In genomic region chr14:121951399-121952045, GRCm38 (mm10) we compare ENCODE assay signal across 16 mouse cellular contexts. TPM values are rescaled to one million over a fixed set of nuclear protein-coding genes. Genes with fewer than 3 reads are reported as not detected.
DNase-seq lines count a peak whose midpoint lies in the region; ATAC-seq lines count a peak whose summit lies in the region.
"Had no signal": no experiment of that assay in that cellular context is flagged by ENCODE, and none has a peak within 500 bp of the region (broad histone marks: within the 10 kb centered on the region; RNA-seq: fewer than 3 reads in every experiment).

No protein-coding gene starts in this region.

- peaks cover 27% of the 10 kb centered on the region for H3K4me1 ChIP-seq in heart, embryonic 10.5 days
- peaks cover 9% of the 10 kb centered on the region for H3K4me1 ChIP-seq in liver, embryonic 11.5 days (replicated peaks; ENCODE audit: control insufficient read depth, insufficient read depth, low read length)
- peaks cover 6% of the 10 kb centered on the region; the same call in 1 of the 2 replicates for H3K4me1 ChIP-seq in stomach, embryonic 15.5 days
- no peaks in the 10 kb centered on the region; the same call in 1 of the 2 replicates for H3K4me1 ChIP-seq in hindbrain, embryonic 13.5 days (replicated peaks)
- H3K4me1 ChIP-seq: midbrain, embryonic 12.5 days had no signal

- no peaks in the 10 kb centered on the region for H3K27me3 ChIP-seq in heart, embryonic 10.5 days (ENCODE audit: insufficient read depth, poor library complexity, severe bottlenecking)
- no peaks in the 10 kb centered on the region for H3K27me3 ChIP-seq in liver, embryonic 11.5 days (replicated peaks; ENCODE audit: control insufficient read depth, insufficient read depth, low read length)
- H3K27me3 ChIP-seq in stomach, embryonic 15.5 days (replicated peaks), result no peaks in the 10 kb centered on the region
- no peaks in the 10 kb centered on the region for H3K27me3 ChIP-seq in hindbrain, embryonic 13.5 days
- H3K27me3 ChIP-seq: midbrain, embryonic 12.5 days; neural tube, embryonic 15.5 days had no signal

- WGBS in heart, embryonic 10.5 days, result 55% methylated on average over 2 of the region's 2 CpGs
- WGBS in liver, embryonic 11.5 days, result 40% methylated on average over 2 of the region's 2 CpGs
- 56% methylated on average over 2 of the region's 2 CpGs for WGBS in stomach, embryonic 15.5 days
- WGBS in hindbrain, embryonic 13.5 days, result 90% methylated on average over 2 of the region's 2 CpGs

- intact Hi-C loops in heart, postnatal 14 days (cut with DNase I), result no loop called here

- no peak overlapping the region for H3K9ac ChIP-seq in liver, embryonic 11.5 days (ENCODE audit: low read depth, low read length)
- H3K9ac ChIP-seq in stomach, embryonic 15.5 days, result no peak overlapping the region
- H3K9ac ChIP-seq in hindbrain, embryonic 13.5 days, result no peak overlapping the region
- H3K9ac ChIP-seq: midbrain, embryonic 12.5 days; neural tube, embryonic 15.5 days had no signal

- DNase-seq in heart, embryonic 10.5 days (ENCODE audit: low spot score), result peak; percentile 70
- no peak for DNase-seq in heart, postnatal 14 days
- DNase-seq in liver, embryonic 11.5 days (ENCODE audit: low spot score), result peak; percentile 29
- no peak for DNase-seq in lung, postnatal 10 days
- no peak for DNase-seq in ovary, postnatal 14 days (ENCODE audit: low spot score)
- DNase-seq: adrenal gland, postnatal 14 days; kidney, postnatal 25 days; lung, adult 18-20 months had no signal

- H3K4me2 ChIP-seq in liver, embryonic 11.5 days, result no peak overlapping the region
- H3K4me2 ChIP-seq in stomach, embryonic 15.5 days, result no peak overlapping the region
- H3K4me2 ChIP-seq in hindbrain, embryonic 13.5 days, result no peak overlapping the region
- H3K4me2 ChIP-seq: midbrain, embryonic 12.5 days; neural tube, embryonic 15.5 days had no signal

- no peak overlapping the region for H3K4me3 ChIP-seq in heart, embryonic 10.5 days
- H3K4me3 ChIP-seq in liver, embryonic 11.5 days (ENCODE audit: low read depth, low read length), result no peak overlapping the region
- H3K4me3 ChIP-seq in stomach, embryonic 15.5 days (replicated peaks), result no peak overlapping the region
- no peak overlapping the region for H3K4me3 ChIP-seq in hindbrain, embryonic 13.5 days
- H3K4me3 ChIP-seq: erythroblast, embryonic 14.5 days; heart, adult 2 months; left cerebral cortex, adult 2 months; midbrain, embryonic 12.5 days; neural tube, embryonic 15.5 days had no signal

- H3K36me3 ChIP-seq in heart, embryonic 10.5 days, result no peaks in the 10 kb centered on the region
- no peaks in the 10 kb centered on the region for H3K36me3 ChIP-seq in liver, embryonic 11.5 days (ENCODE audit: control insufficient read depth, insufficient read depth, low read length)
- H3K36me3 ChIP-seq in stomach, embryonic 15.5 days, result peaks cover 8% of the 10 kb centered on the region; the same call in 1 of the 2 replicates
- 0 out of 2 replicates have a peak, but pooled peaks cover 4% of the 10 kb centered on the region for H3K36me3 ChIP-seq in hindbrain, embryonic 13.5 days
- H3K36me3 ChIP-seq: neural tube, embryonic 15.5 days had no signal

- ATAC-seq in common myeloid progenitor, adult 5-6 weeks (replicated peaks; ENCODE audit: low read depth, poor library complexity, severe bottlenecking), result peak; percentile 47
- peak; percentile 82 for ATAC-seq in liver, embryonic 11.5 days (replicated peaks; ENCODE audit: low FRiP score)
- ATAC-seq in stomach, embryonic 15.5 days (ENCODE audit: insufficient read depth, low FRiP score, low read depth), result peak; percentile 60; the same call in 1 of the 2 replicates
- no peak for ATAC-seq in hindbrain, embryonic 13.5 days (ENCODE audit: low FRiP score)

- no peaks in the 10 kb centered on the region for H3K9me3 ChIP-seq in heart, embryonic 10.5 days
- H3K9me3 ChIP-seq in liver, embryonic 11.5 days (ENCODE audit: control insufficient read depth, low read length), result no peaks in the 10 kb centered on the region
- H3K9me3 ChIP-seq in stomach, embryonic 15.5 days, result no peaks in the 10 kb centered on the region
- H3K9me3 ChIP-seq in hindbrain, embryonic 13.5 days, result no peaks in the 10 kb centered on the region
- H3K9me3 ChIP-seq: midbrain, embryonic 12.5 days; neural tube, embryonic 15.5 days had no signal

- no peak overlapping the region for H3K27ac ChIP-seq in heart, embryonic 10.5 days
- H3K27ac ChIP-seq in liver, embryonic 11.5 days (ENCODE audit: low read depth, low read length), result no peak overlapping the region
- no peak overlapping the region for H3K27ac ChIP-seq in stomach, embryonic 15.5 days
- no peak overlapping the region for H3K27ac ChIP-seq in hindbrain, embryonic 13.5 days
- H3K27ac ChIP-seq: heart, adult 2 months; left cerebral cortex, adult 2 months; midbrain, embryonic 12.5 days; neural tube, embryonic 15.5 days had no signal

RNA-seq across cellular contexts. Expression of gene Gpr183, which starts 13.5 kb away (rescaled TPM):
- 1.6 and 2.3 TPM in 2 replicates for polyA plus RNA-seq in heart, embryonic 10.5 days (2016; fragmentation: Nextera tagmentation; extraction: Ambion mirVana)
- total RNA-seq in heart, postnatal 14 days (2021), result under 1 TPM; 0.54 to 0.67 TPM
- total RNA-seq in common myeloid progenitor, adult 5-6 weeks (2017), result 2.9 and 8.1 TPM in 2 replicates
- 3.2 and 3.9 TPM in 2 replicates for polyA plus RNA-seq in liver, embryonic 11.5 days (2014; fragmentation: Nextera tagmentation; extraction: Ambion mirVana)
- polyA plus RNA-seq in stomach, embryonic 15.5 days (2015; fragmentation: Nextera tagmentation; extraction: Ambion mirVana), result 4.1 and 4.3 TPM in 2 replicates
- polyA plus RNA-seq in hindbrain, embryonic 13.5 days (2015; fragmentation: Nextera tagmentation; extraction: Ambion mirVana), result 1.0 and 1.2 TPM in 2 replicates

RNA-seq across cellular contexts. Expression of gene Gpr18, which starts 35.9 kb away (rescaled TPM):
- polyA plus RNA-seq in heart, embryonic 10.5 days (2016; fragmentation: Nextera tagmentation; extraction: Ambion mirVana), result 0.34 TPM in 1 of 2 replicates, not detected in the other
- total RNA-seq in heart, postnatal 14 days (2021), result under 1 TPM in 1 of 2 experiments, not detected in 1; 0.39 TPM
- 1.7 and 3.7 TPM in 2 replicates for total RNA-seq in common myeloid progenitor, adult 5-6 weeks (2017)
- polyA plus RNA-seq in liver, embryonic 11.5 days (2014; fragmentation: Nextera tagmentation; extraction: Ambion mirVana), result not detected in 2 replicates
- polyA plus RNA-seq in stomach, embryonic 15.5 days (2015; fragmentation: Nextera tagmentation; extraction: Ambion mirVana), result 0.28 and 0.42 TPM in 2 replicates
- 0.21 and 0.36 TPM in 2 replicates for polyA plus RNA-seq in hindbrain, embryonic 13.5 days (2015; fragmentation: Nextera tagmentation; extraction: Ambion mirVana)
- total RNA-seq: left cerebral cortex, adult 2 months had no signal
- polyA plus RNA-seq: erythroblast, embryonic 14.5 days; neural tube, embryonic 15.5 days had no signal

Comparison
In these comparisons a context has a peak if more than half of its experiments do, and no peak if none do; other contexts are left out.
1. DNase-seq: peak in heart, embryonic 10.5 days (single experiment) and liver, embryonic 11.5 days (single experiment); none in heart, postnatal 14 days (0 of 2), lung, postnatal 10 days (single experiment) and ovary, postnatal 14 days (single experiment).